Mouse (Mus musculus) common myeloid progenitor, adult 5-6 weeks (primary cell): ENCODE measurements at regions not wholly inside any gene's neighbourhood (a gene's known extent, or its start where the extent isn't known, plus 50 kb on each side); places are given as distances from the start of the nearest gene placed in this dataset.

Experiments used
- ATAC-seq: replicated peaks from 2 replicates; pipeline ENCODE4 v1.8.0; 2016; ENCODE audit warnings: low read depth, mild to moderate bottlenecking, moderate TSS enrichment, inconsistent platforms; ENCODE audit not compliant: poor library complexity, severe bottlenecking

- ATAC-seq: no peak
Measured at GRCm38 (mm10) chr12:26244701-26245100, 170.4 kb downstream of the Rnf144a start.

GRCm38 (mm10) chr12:26227557-26228020 is 187.5 kb downstream of the Rnf144a start:
- ATAC-seq: no peak

GRCm38 (mm10) chr12:26226363-26226762 is 188.7 kb downstream of the Rnf144a start:
- ATAC-seq: 0 out of 2 replicates have a peak, but pooled peaks have one; percentile 32

- no peak for ATAC-seq
Measured at GRCm38 (mm10) chr12:26212447-26212846, 202.6 kb downstream of the Rnf144a start.

GRCm38 (mm10) chr12:26211423-26211822 is 203.6 kb downstream of the Rnf144a start:
- no peak for ATAC-seq

GRCm38 (mm10) chr12:26206751-26207150 is 208.3 kb downstream of the Rnf144a start:
- peak; percentile 96 for ATAC-seq

- no peak for ATAC-seq
Measured at GRCm38 (mm10) chr12:26206036-26206435, 209.0 kb downstream of the Rnf144a start.

- ATAC-seq: no peak
Measured at GRCm38 (mm10) chr12:26191982-26192576, 223.0 kb downstream of the Rnf144a start.

- ATAC-seq: no peak
Measured at GRCm38 (mm10) chr12:26191268-26191981, 223.6 kb downstream of the Rnf144a start.

GRCm38 (mm10) chr12:26188996-26189395 is 226.1 kb downstream of the Rnf144a start:
- ATAC-seq: no peak

GRCm38 (mm10) chr12:26187091-26187862 is 227.8 kb downstream of the Rnf144a start:
- ATAC-seq: peak; percentile 76

- ATAC-seq: peak; percentile 55
Measured at GRCm38 (mm10) chr12:26184701-26185460, 230.2 kb downstream of the Rnf144a start.

- ATAC-seq: no peak
Measured at GRCm38 (mm10) chr12:26183021-26183420, 232.0 kb downstream of the Rnf144a start.

GRCm38 (mm10) chr12:26180846-26181245 is 234.2 kb downstream of the Rnf144a start:
- no peak for ATAC-seq

GRCm38 (mm10) chr12:26176231-26176662 is 238.8 kb downstream of the Rnf144a start:
- ATAC-seq: no peak

- ATAC-seq: no peak
Measured at GRCm38 (mm10) chr12:26163416-26163815, 251.6 kb downstream of the Rnf144a start.

- no peak for ATAC-seq
Measured at GRCm38 (mm10) chr12:26160861-26161615, 254.0 kb downstream of the Rnf144a start.

GRCm38 (mm10) chr12:26152992-26153391 is 262.1 kb downstream of the Rnf144a start:
- no peak for ATAC-seq

- ATAC-seq: no peak
Measured at GRCm38 (mm10) chr12:26146336-26146735, 268.7 kb downstream of the Rnf144a start.
